Mouse (Mus musculus) stomach, adult 2 months (tissue): Measurements from ENCODE around the gene Spp1. TPM values are rescaled to one million over a fixed set of nuclear protein-coding genes. Genes with fewer than 3 reads are reported as not detected.

Experiments used
- polyA plus RNA-seq: library from polyadenylated mRNA; depleted of rRNA; stranded (reverse); fragments of >200 nt; gene quantifications from 2 replicates; pipeline ENCODE4 v1.2.3, GENCODE M21; 2012; rRNA removed

Spp1 gene
- polyA plus RNA-seq = 31.8 and 79.1 TPM in 2 replicates

DNA sequence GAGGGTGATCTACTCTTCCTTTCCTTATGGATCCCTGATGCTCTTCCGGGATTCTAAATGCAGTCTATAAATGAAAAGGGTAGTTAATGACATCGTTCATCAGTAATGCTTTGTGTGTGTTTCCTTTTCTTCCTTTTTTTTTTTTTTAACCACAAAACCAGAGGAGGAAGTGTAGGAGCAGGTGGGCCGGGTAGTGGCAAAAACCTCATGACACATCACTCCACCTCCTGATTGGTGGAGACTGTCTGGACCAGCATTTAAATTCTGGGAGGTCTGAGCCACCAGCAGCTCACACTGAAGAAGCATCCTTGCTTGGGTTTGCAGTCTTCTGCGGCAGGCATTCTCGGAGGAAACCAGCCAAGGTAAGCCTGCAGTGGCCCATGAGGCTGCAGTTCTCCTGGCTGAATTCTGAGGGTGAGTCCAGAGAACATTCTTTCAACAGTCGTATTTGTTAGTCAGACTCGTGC, at the start of gene Spp1:
TSS of gene Spp1 (plus strand) at position 284 of the 467 bp plus-strand sequence.

DNA sequence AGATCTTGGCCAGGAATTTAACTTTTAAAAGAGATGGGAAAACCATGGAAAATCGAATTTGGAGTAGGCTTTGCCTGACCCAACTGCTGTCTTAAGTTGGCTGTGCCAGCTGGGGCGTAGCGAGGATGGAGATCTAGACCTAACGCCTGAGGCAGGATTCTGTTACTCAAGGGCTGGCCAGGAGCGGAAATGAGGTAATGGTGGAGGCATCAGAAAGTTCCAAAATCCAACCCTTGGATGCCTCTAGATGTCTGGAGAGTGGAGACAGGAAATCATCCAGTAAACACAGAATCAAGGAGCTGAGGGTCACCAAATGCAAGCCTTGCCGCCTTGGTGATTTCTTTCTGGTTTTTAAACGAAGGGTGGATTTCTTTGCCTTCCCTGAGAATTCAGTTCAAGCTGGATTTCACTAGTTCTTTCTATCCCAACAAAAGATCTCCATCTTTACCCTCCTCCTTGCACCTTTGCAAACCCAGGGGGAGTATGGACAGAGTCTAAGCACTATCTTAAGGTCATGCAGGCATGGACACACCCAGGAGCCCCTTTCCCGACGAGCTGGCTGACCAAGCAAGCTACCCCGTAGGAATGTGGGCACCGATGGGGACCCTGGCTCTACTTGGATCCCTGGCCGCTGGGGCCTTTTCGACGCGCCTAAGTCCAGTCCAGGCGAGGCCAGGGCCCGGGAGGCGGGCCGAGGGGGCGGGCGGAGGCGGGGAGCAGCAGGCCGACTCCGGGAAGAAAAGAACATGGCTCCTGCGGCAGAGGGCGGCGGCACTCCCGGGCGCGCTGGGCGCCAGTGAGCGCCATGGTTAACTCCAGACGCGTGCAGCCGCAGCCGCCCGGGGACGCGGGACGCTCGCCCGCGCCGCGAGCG, 24.2 kb downstream of the Spp1 start, which contains the start of gene Pkd2:
TSS of gene Pkd2 (plus strand) at position 619 of the 874 bp plus-strand sequence.

Other genes with a start within 250 kb of the Spp1 start
- gene Dmp1, start 232.5 kb upstream of the Spp1 start, polyA plus RNA-seq = 0.03 TPM in 1 of 2 replicates, not detected in the other
- 0.08 TPM in 1 of 2 replicates, not detected in the other for gene Ibsp, start 135.9 kb upstream of the Spp1 start, polyA plus RNA-seq
- not detected in 2 replicates for gene Mepe, start 109.8 kb upstream of the Spp1 start, polyA plus RNA-seq
- 5.4 and 7.3 TPM in 2 replicates for gene Pkd2, start 24.3 kb downstream of the Spp1 start, polyA plus RNA-seq
- 0.39 and 0.42 TPM in 2 replicates for gene BC005561, start 73.2 kb downstream of the Spp1 start, polyA plus RNA-seq